Mouse (Mus musculus): ENCODE data around the gene Siva1.

- TF ChIP-seq CTCF (IDR thresholded peaks at IDR 0.05; ENCODE audit: low read depth, low read length) (no peak; the same call in 1 of the 2 replicates), TAL1 (conservative IDR thresholded peaks at IDR 0.05; ENCODE audit: low read depth, low read length) (no peak), GATA1 (IDR thresholded peaks at IDR 0.05; ENCODE audit: borderline replicate concordance, low read length) (no peak), POLR2AphosphoS5 (IDR thresholded peaks at IDR 0.05; ENCODE audit: insufficient replicate concordance, low read depth, low read length) (no peak), GATA2 (IDR thresholded peaks at IDR 0.05; ENCODE audit: borderline replicate concordance, low read depth, low read length) (no peak)
These were observed 10.8 kb upstream of the Siva1 start for GRCm38 (mm10) chr12:112633686-112634085.
